Mouse (Mus musculus): ENCODE measurements at regions not wholly inside any gene's neighbourhood (a gene's known extent, or its start where the extent isn't known, plus 50 kb on each side); places are given as distances from the start of the nearest gene placed in this dataset.

- no peak for TF ChIP-seq MAX (IDR thresholded peaks at IDR 0.05; ENCODE audit: low read depth)
- no peak for TF ChIP-seq POLR2A (IDR thresholded peaks at IDR 0.05; ENCODE audit: insufficient read length, low read depth)
- no peak for TF ChIP-seq TCF12 (IDR thresholded peaks at IDR 0.05; ENCODE audit: insufficient read depth, poor library complexity, severe bottlenecking)
- no peak for TF ChIP-seq CEBPB (IDR thresholded peaks at IDR 0.05; ENCODE audit: insufficient read depth, poor library complexity, severe bottlenecking)
These were observed 141.2 kb downstream of the Tex29 start for GRCm38 (mm10) chr8:11981458-11981857.
